Mouse (Mus musculus) liver, postnatal 0 days (tissue): ENCODE results near the gene Zfp560. TPM values are rescaled to one million over a fixed set of nuclear protein-coding genes. Genes with fewer than 3 reads are reported as not detected.
A peak's percentile ranks its signal among the peaks of the same experiment; 100 is the strongest.

Experiments
- ATAC-seq: fragments of 200-750 bp; cut with Nextera tagmentation; 2 replicates; pipeline ENCODE4 v1.8.0; 2017; ENCODE audit warnings: mild to moderate bottlenecking, moderate library complexity
- DNase-seq: peaks from one replicate; pipeline ENCODE4 v3.0.0-alpha.2; 2016
- H3K27ac ChIP-seq: fragments of 300-500 bp; sonication (generic); 2 replicates; pipeline ENCODE4 v1.5.1; 2014; ENCODE audit warnings: antibody characterized with exemption, moderate library complexity, mild to moderate bottlenecking, low read depth
- H3K27me3 ChIP-seq: fragments of 300-500 bp; sonication (generic); 2 replicates; pipeline ENCODE4 v1.6.1; 2014; ENCODE audit warnings: low read length, control low read depth, mixed read lengths; ENCODE audit not compliant: insufficient read depth
- H3K36me3 ChIP-seq: fragments of 300-500 bp; sonication (generic); replicated peaks from 2 replicates; pipeline ENCODE4 v1.6.1; 2014; ENCODE audit warnings: mild to moderate bottlenecking, control low read depth, low read length, moderate library complexity, mixed read lengths; ENCODE audit not compliant: insufficient read depth
- H3K4me1 ChIP-seq: fragments of 300-500 bp; sonication (generic); 2 replicates; pipeline ENCODE4 v1.6.1; 2014; ENCODE audit warnings: antibody characterized with exemption, mild to moderate bottlenecking, control low read depth; ENCODE audit not compliant: insufficient read depth
- H3K4me2 ChIP-seq: fragments of 300-500 bp; sonication (generic); 2 replicates; pipeline ENCODE4 v1.6.1; 2014; ENCODE audit warnings: low read depth, mild to moderate bottlenecking, low read length, moderate library complexity, mixed read lengths
- H3K4me3 ChIP-seq: fragments of 300-500 bp; sonication (generic); 2 replicates; pipeline ENCODE4 v1.5.1; 2014; ENCODE audit warnings: low read depth, low read length
- H3K9ac ChIP-seq: fragments of 300-500 bp; sonication (generic); replicated peaks from 2 replicates; pipeline ENCODE4 v1.6.1; 2014; ENCODE audit warnings: mild to moderate bottlenecking, moderate library complexity
- H3K9me3 ChIP-seq: fragments of 300-500 bp; sonication (generic); 2 replicates; pipeline ENCODE4 v1.6.1; 2016; ENCODE audit warnings: mild to moderate bottlenecking, control low read depth, low read length, mixed read lengths
- CTCF ChIP-seq: sonication (generic); IDR thresholded peaks from 2 replicates; pipeline ENCODE4 v1.5.1; 2016; ENCODE audit warnings: antibody characterized with exemption, low read depth
- EP300 ChIP-seq: IDR thresholded peaks from 2 replicates; pipeline ENCODE4 v1.6.1; 2016; ENCODE audit warnings: antibody characterized with exemption, low read depth, mild to moderate bottlenecking
- WGBS: fragments of 180-500 bp; shearing (Covaris S2); extraction: QIAGEN DNeasy Blood & Tissue Kit; methylation state at CpG from one replicate; pipeline ENCODE4 v1.1.7; 2014; ENCODE audit not compliant: insufficient replicate concordance; 5-methylcytosine and 5-hydroxymethylcytosine counted together
- polyA plus RNA-seq: library from polyadenylated mRNA; unstranded; fragments of >200 nt; fragmentation: Nextera tagmentation; extraction: Ambion mirVana; gene quantifications from 2 replicates; pipeline ENCODE4 v1.2.1, GENCODE M21; 2015

Gene Zfp560
- 17.3 and 17.5 TPM in 2 replicates for polyA plus RNA-seq

GRCm38 (mm10) chr9:20384532-20385342, at the start of gene Zfp560:
Gene Zfp560, minus strand, starts transcription at chr9:20385177.
- Histone ChIP-seq H3K4me2 (peak within 1 kb of the TSS; percentile 92), H3K4me3 (peak within 1 kb of the TSS; percentile 65), H3K27me3 (no peaks in the 10 kb centered on the region), H3K9ac (peak within 1 kb of the TSS; percentile 73), H3K36me3 (no peaks in the 10 kb centered on the region), H3K9me3 (no peaks in the 10 kb centered on the region), H3K27ac (peak within 1 kb of the TSS; percentile 67), H3K4me1 (peaks cover 15% of the 10 kb centered on the region)
- DNase-seq (peak; percentile 94), ATAC-seq (peak; percentile 100)
- TF ChIP-seq EP300 (peak; percentile 44; the same call in 1 of the 2 replicates), CTCF (peak; percentile 75)
- 2% methylated on average over 40 of the region's 40 CpGs for WGBS

GRCm38 (mm10) chr9:20430004-20430403, 45.0 kb upstream of the Zfp560 start:
- ATAC-seq (no peak), DNase-seq (no peak)
- no peak overlapping the region for H3K4me2 ChIP-seq
- H3K27ac ChIP-seq: no peak overlapping the region
- no peak overlapping the region for H3K4me3 ChIP-seq
- no peak for TF ChIP-seq CTCF
- TF ChIP-seq EP300: no peak
- H3K9ac ChIP-seq: no peak overlapping the region
- H3K27me3 ChIP-seq: no peaks in the 10 kb centered on the region
- no peaks in the 10 kb centered on the region for H3K36me3 ChIP-seq
- no peaks in the 10 kb centered on the region for H3K9me3 ChIP-seq
- WGBS: 80% methylated on average over 3 of the region's 3 CpGs
- H3K4me1 ChIP-seq: no peaks in the 10 kb centered on the region

- H3K9me3 ChIP-seq: no peaks in the 10 kb centered on the region
- WGBS: 21% methylated on average over 1 of the region's 1 CpGs
- no peaks in the 10 kb centered on the region for H3K4me1 ChIP-seq
- no peaks in the 10 kb centered on the region for H3K27me3 ChIP-seq
- no peak overlapping the region for H3K9ac ChIP-seq
- no peak overlapping the region for H3K4me2 ChIP-seq
- TF ChIP-seq CTCF (no peak), EP300 (no peak)
- no peak overlapping the region for H3K27ac ChIP-seq
- DNase-seq (no peak), ATAC-seq (no peak)
- no peak overlapping the region for H3K4me3 ChIP-seq
- no peaks in the 10 kb centered on the region for H3K36me3 ChIP-seq
Observed at GRCm38 (mm10) chr9:20411460-20411859, 26.5 kb upstream of the Zfp560 start.

GRCm38 (mm10) chr9:20409319-20409718, 24.3 kb upstream of the Zfp560 start:
- DNase-seq: no peak
- Histone ChIP-seq H3K4me2 (no peak overlapping the region), H3K27me3 (no peaks in the 10 kb centered on the region), H3K27ac (no peak overlapping the region), H3K9ac (no peak overlapping the region), H3K4me3 (no peak overlapping the region), H3K36me3 (no peaks in the 10 kb centered on the region), H3K9me3 (no peaks in the 10 kb centered on the region), H3K4me1 (no peaks in the 10 kb centered on the region)
- no peak for TF ChIP-seq CTCF
- TF ChIP-seq EP300: no peak
- ATAC-seq: no peak
- 71% methylated on average over 2 of the region's 2 CpGs for WGBS

GRCm38 (mm10) chr9:20385343-20385703, 346 bp upstream of the Zfp560 start:
- ATAC-seq (peak; percentile 69), DNase-seq (no peak)
- WGBS: 13% methylated on average over 16 of the region's 16 CpGs
- TF ChIP-seq EP300 (no peak), CTCF (no peak)
- Histone ChIP-seq H3K27ac (peak overlapping the region; percentile 67; the same call in 1 of the 2 replicates), H3K36me3 (no peaks in the 10 kb centered on the region), H3K4me1 (peaks cover 15% of the 10 kb centered on the region), H3K4me3 (peak overlapping the region; percentile 65), H3K9me3 (no peaks in the 10 kb centered on the region), H3K4me2 (peak overlapping the region; percentile 92), H3K27me3 (no peaks in the 10 kb centered on the region), H3K9ac (peak overlapping the region; percentile 73)

DNA sequence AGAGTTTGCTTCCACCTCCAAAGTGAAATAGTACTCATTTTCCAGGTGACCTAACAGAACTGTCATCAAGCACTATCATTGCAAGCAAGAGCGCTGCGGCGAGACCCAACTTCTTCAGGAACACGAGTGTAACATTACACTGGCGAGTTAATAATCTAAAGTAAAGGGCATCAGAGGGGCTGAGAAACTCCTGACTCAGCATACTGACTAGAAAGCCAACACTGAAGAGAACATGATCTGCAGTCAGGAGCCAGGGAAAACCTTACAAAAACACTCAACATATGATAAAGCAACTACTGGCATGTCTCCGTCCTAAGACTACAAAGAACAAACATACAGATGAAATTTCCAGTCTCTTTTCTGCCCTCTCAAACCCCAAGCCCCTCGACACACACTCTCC, 1.3 kb downstream of the Zfp560 start:
- TF ChIP-seq EP300 (no peak), CTCF (no peak)
- Histone ChIP-seq H3K4me3 (no peak overlapping the region), H3K27me3 (no peaks in the 10 kb centered on the region), H3K4me1 (peaks cover 15% of the 10 kb centered on the region), H3K27ac (no peak overlapping the region), H3K9ac (no peak overlapping the region), H3K4me2 (peak overlapping the region; percentile 92; the same call in 1 of the 2 replicates), H3K36me3 (no peaks in the 10 kb centered on the region), H3K9me3 (no peaks in the 10 kb centered on the region)
- DNase-seq: no peak
- no peak for ATAC-seq
- 89% methylated on average over 7 of the region's 7 CpGs for WGBS
